Mouse (Mus musculus) limb, embryonic 14.5 days (tissue): Measurements from ENCODE around the gene Tmem174. TPM values are rescaled to one million over a fixed set of nuclear protein-coding genes. Genes with fewer than 3 reads are reported as not detected.

Experiments
- ATAC-seq: fragments of 200-750 bp; cut with Nextera tagmentation; 2 replicates; pipeline ENCODE4 v1.8.0; 2017; ENCODE audit warnings: low read depth, moderate number of reproducible peaks, moderate TSS enrichment; ENCODE audit not compliant: low FRiP score
- DNase-seq: peaks from one replicate; pipeline ENCODE4 v3.0.0-alpha.2; 2015; ENCODE audit warnings: low spot score
- H3K27ac ChIP-seq: fragments of 300-500 bp; sonication (generic); replicated peaks from 2 replicates; pipeline ENCODE4 v1.5.1; 2014; ENCODE audit warnings: low read depth, mild to moderate bottlenecking, low read length, moderate library complexity, mixed read lengths
- H3K27me3 ChIP-seq: fragments of 300-500 bp; sonication (generic); 2 replicates; pipeline ENCODE4 v1.6.1; 2014; ENCODE audit warnings: low read length, mixed read lengths; ENCODE audit not compliant: control insufficient read depth, insufficient read depth
- H3K36me3 ChIP-seq: fragments of 300-500 bp; sonication (generic); 2 replicates; pipeline ENCODE4 v1.6.1; 2014; ENCODE audit warnings: mild to moderate bottlenecking, low read length, moderate library complexity, mixed read lengths; ENCODE audit not compliant: control insufficient read depth, insufficient read depth
- H3K4me1 ChIP-seq: fragments of 300-500 bp; sonication (generic); 2 replicates; pipeline ENCODE4 v1.6.1; 2014; ENCODE audit warnings: antibody characterized with exemption, low read length, mixed read lengths; ENCODE audit not compliant: control insufficient read depth, insufficient read depth
- H3K4me2 ChIP-seq: fragments of 300-500 bp; sonication (generic); replicated peaks from 2 replicates; pipeline ENCODE4 v1.6.1; 2014; ENCODE audit warnings: low read depth, mild to moderate bottlenecking, low read length, moderate library complexity; ENCODE audit not compliant: severe bottlenecking
- H3K4me3 ChIP-seq: fragments of 300-500 bp; sonication (generic); replicated peaks from 2 replicates; pipeline ENCODE4 v1.5.1; 2014; ENCODE audit warnings: low read length
- H3K9ac ChIP-seq: fragments of 300-500 bp; sonication (generic); 2 replicates; pipeline ENCODE4 v1.6.1; 2014; ENCODE audit warnings: mild to moderate bottlenecking, low read depth, low read length, moderate library complexity; ENCODE audit not compliant: severe bottlenecking
- H3K9me3 ChIP-seq: fragments of 300-500 bp; sonication (generic); 2 replicates; pipeline ENCODE4 v1.6.1; 2016; ENCODE audit warnings: low read length; ENCODE audit not compliant: control insufficient read depth
- POLR2A ChIP-seq: fragments of 200-500 bp; IDR thresholded peaks from 2 replicates; pipeline ENCODE4 v1.8.0; 2012; ENCODE audit warnings: inconsistent platforms, mild to moderate bottlenecking, moderate library complexity, borderline replicate concordance; ENCODE audit not compliant: insufficient read depth, insufficient read length; ENCODE audit errors: extremely low read depth
- WGBS: fragments of 180-500 bp; shearing (Covaris S2); extraction: QIAGEN DNeasy Blood & Tissue Kit; methylation state at CpG from one replicate; pipeline ENCODE4 v1.1.7; 2014; 5-methylcytosine and 5-hydroxymethylcytosine counted together
- polyA plus RNA-seq, 2 experiments: library from polyadenylated mRNA; depleted of rRNA in 1 of 2; stranded (reverse) in 1 of 2; unstranded in 1 of 2; fragments of >200 nt; fragmentation: Nextera tagmentation in 1 of 2; extraction: Ambion mirVana in 1 of 2; gene quantifications; 2 replicates each; pipeline versions ENCODE4 v1.2.1 to v1.2.3; 2012 to 2014

The Tmem174 gene
- polyA plus RNA-seq, 2 experiments, result not detected

DNA sequence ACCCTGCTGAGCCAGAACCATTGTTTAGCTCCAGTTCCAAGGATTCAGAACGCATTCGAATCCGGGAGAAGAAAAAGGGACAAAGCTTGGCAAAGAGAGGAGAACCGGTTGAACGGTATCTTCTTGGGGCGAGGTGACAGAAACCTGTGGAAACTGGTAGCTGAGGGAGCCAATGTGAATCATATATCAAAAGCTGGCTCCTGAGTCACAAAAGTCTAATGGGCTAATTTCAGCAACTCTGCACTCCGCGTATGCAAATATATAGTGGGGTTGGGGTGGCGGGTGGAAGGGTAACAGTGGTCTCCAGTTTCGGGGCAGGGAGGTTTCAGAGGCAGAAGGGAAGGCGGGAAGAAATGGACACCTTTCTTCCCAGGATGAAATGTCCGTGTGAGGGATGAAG lies 48.7 kb downstream of the Tmem174 start:
- ATAC-seq (no peak), DNase-seq (no peak)
- TF ChIP-seq POLR2A, result no peak
- Histone ChIP-seq H3K9ac (peak overlapping the region; percentile 45), H3K27ac (no peak overlapping the region), H3K4me2 (peak overlapping the region; percentile 86), H3K27me3 (peaks cover 47% of the 10 kb centered on the region), H3K4me1 (peaks cover 31% of the 10 kb centered on the region), H3K36me3 (no peaks in the 10 kb centered on the region), H3K9me3 (no peaks in the 10 kb centered on the region), H3K4me3 (peak overlapping the region; percentile 45)
- WGBS, result 4% methylated on average over 12 of the region's 12 CpGs

DNA sequence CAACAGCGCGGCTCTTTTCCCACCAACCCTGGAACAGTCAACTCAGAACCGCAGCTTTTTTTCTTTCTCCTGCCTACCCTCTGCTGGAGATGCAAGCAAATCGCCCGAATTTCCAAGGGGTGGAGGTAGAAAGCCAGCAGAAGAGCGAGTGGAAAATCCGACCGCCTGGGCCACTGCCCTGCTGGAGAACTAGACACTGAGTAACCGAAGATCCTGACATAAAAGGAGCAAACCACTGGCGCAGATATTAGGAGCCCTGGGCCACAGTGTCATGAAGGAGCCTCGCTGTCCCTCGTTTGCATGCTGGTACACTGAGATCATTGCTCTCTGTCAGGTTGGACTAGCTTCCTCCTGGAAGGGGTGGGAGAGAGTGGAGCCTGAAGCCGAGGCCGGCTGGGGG lies 49.6 kb downstream of the Tmem174 start:
- TF ChIP-seq POLR2A, result no peak
- Histone ChIP-seq H3K9ac (no peak overlapping the region), H3K27ac (no peak overlapping the region), H3K4me1 (peaks cover 31% of the 10 kb centered on the region), H3K4me2 (no peak overlapping the region), H3K27me3 (peaks cover 47% of the 10 kb centered on the region), H3K4me3 (no peak overlapping the region), H3K9me3 (no peaks in the 10 kb centered on the region), H3K36me3 (no peaks in the 10 kb centered on the region)
- no peak for DNase-seq
- peak; percentile 25; the same call in 1 of the 2 replicates for ATAC-seq
- 4% methylated on average over 14 of the region's 14 CpGs for WGBS

GRCm38 (mm10) chr13:98586817-98587575 lies 50.2 kb downstream of the Tmem174 start:
- WGBS, result 29% methylated on average over 17 of the region's 17 CpGs
- peaks cover 47% of the 10 kb centered on the region for H3K27me3 ChIP-seq
- no peak overlapping the region for H3K9ac ChIP-seq
- H3K9me3 ChIP-seq, result no peaks in the 10 kb centered on the region
- H3K4me3 ChIP-seq, result no peak overlapping the region
- no peak overlapping the region for H3K27ac ChIP-seq
- peaks cover 27% of the 10 kb centered on the region for H3K4me1 ChIP-seq
- ATAC-seq (no peak), DNase-seq (no peak)
- no peak overlapping the region for H3K4me2 ChIP-seq
- no peak for TF ChIP-seq POLR2A
- H3K36me3 ChIP-seq, result no peaks in the 10 kb centered on the region

Other genes with a start within 250 kb of the Tmem174 start
- 1.3 and 1.6 TPM in 2 replicates for gene Gm10320, start 145.4 kb downstream of the Tmem174 start, polyA plus RNA-seq (2012; rRNA removed)
- gene Gm10320, start 145.4 kb downstream of the Tmem174 start, polyA plus RNA-seq (2014; fragmentation: Nextera tagmentation; extraction: Ambion mirVana), result 0.84 and 2.3 TPM in 2 replicates
- gene Tmem171, start 57.4 kb upstream of the Tmem174 start, polyA plus RNA-seq (2012; rRNA removed), result 0.05 and 0.08 TPM in 2 replicates
- 0.17 TPM in 1 of 2 replicates, not detected in the other for gene Tmem171, start 57.4 kb upstream of the Tmem174 start, polyA plus RNA-seq (2014; fragmentation: Nextera tagmentation; extraction: Ambion mirVana)
- gene Fcho2, start 178.0 kb upstream of the Tmem174 start, polyA plus RNA-seq (2012; rRNA removed), result 39.2 and 41.6 TPM in 2 replicates
- 25.3 and 30.4 TPM in 2 replicates for gene Fcho2, start 178.0 kb upstream of the Tmem174 start, polyA plus RNA-seq (2014; fragmentation: Nextera tagmentation; extraction: Ambion mirVana)